Mouse (Mus musculus) hindbrain, embryonic 15.5 days (tissue): ENCODE measurements around the gene Chuk. TPM values are rescaled to one million over a fixed set of nuclear protein-coding genes. Genes with fewer than 3 reads are reported as not detected.
A peak's percentile ranks its signal among the peaks of the same experiment; 100 is the strongest.

Source experiments
- ATAC-seq: fragments of 200-750 bp; cut with Nextera tagmentation; 2 replicates; pipeline ENCODE4 v1.8.0; 2017; ENCODE audit warnings: low read depth, moderate number of reproducible peaks, moderate TSS enrichment; ENCODE audit not compliant: low FRiP score
- H3K27ac ChIP-seq: fragments of 300-500 bp; sonication (generic); replicated peaks from 2 replicates; pipeline ENCODE4 v1.5.1; 2015; ENCODE audit warnings: mild to moderate bottlenecking, inconsistent platforms
- H3K27me3 ChIP-seq: fragments of 300-500 bp; sonication (generic); 2 replicates; pipeline ENCODE4 v1.6.1; 2015; ENCODE audit warnings: control low read depth, inconsistent platforms
- H3K36me3 ChIP-seq: fragments of 300-500 bp; sonication (generic); 2 replicates; pipeline ENCODE4 v1.6.1; 2015; ENCODE audit warnings: control low read depth, inconsistent platforms
- H3K4me1 ChIP-seq: fragments of 300-500 bp; sonication (generic); replicated peaks from 2 replicates; pipeline ENCODE4 v1.6.1; 2015; ENCODE audit warnings: control low read depth, inconsistent platforms
- H3K4me2 ChIP-seq: fragments of 300-500 bp; sonication (generic); 2 replicates; pipeline ENCODE4 v1.6.1; 2015; ENCODE audit warnings: moderate library complexity, mild to moderate bottlenecking, inconsistent platforms
- H3K4me3 ChIP-seq: fragments of 300-500 bp; sonication (generic); 2 replicates; pipeline ENCODE4 v1.5.1; 2015; ENCODE audit warnings: mild to moderate bottlenecking, inconsistent platforms
- H3K9ac ChIP-seq: fragments of 300-500 bp; sonication (generic); 2 replicates; pipeline ENCODE4 v1.6.1; 2015; ENCODE audit warnings: inconsistent platforms
- H3K9me3 ChIP-seq: fragments of 300-500 bp; sonication (generic); 2 replicates; pipeline ENCODE4 v1.6.1; 2016; ENCODE audit warnings: control low read depth, inconsistent platforms
- WGBS: fragments of 180-500 bp; shearing (Covaris S2); methylation state at CpG from one replicate; pipeline ENCODE4 v1.1.7; 2015; 5-methylcytosine and 5-hydroxymethylcytosine counted together
- polyA plus RNA-seq: library from polyadenylated mRNA; unstranded; fragments of >200 nt; fragmentation: Nextera tagmentation; extraction: Ambion mirVana; gene quantifications from 2 replicates; pipeline ENCODE4 v1.2.1, GENCODE M21; 2015

Gene Chuk
- 58.4 and 60.0 TPM in 2 replicates for polyA plus RNA-seq

DNA sequence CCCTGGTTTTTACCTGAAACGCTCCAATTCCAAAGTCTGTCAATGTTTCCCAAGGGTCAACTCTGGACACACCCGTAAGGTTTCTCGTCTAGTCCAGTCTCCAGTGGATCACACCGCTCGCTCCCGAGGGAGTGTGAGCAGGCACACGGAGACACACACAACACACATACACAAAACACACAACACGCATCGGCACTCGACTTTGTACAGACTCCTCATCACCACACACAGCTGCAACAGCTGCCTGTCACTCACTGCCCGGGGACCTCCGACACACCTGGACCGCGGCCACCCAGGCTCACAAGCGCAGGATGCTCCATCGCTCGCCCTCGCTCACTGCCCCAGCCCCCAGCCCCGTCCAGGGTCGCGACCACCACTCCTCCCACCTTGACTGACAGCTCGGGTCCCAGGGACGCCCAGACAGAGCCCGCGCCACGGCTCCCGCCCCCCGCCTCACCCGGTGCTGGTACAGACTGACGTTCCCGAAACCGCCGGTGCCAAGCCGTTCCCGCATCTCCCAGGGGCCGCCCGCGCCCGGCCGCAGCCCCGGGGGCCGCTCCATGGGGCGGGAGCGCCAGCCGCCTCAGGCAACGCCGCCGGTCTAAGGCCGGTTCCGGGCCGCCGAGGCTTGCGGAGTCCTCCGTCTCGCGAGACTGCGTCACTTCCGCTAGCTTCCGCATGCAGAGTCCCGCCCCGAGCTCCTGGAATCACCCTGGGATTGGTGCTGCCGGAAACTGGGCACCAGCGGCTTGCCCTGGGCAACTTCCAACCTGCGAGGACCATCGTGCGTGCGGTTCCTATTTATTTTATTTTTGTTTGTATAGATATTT, at the start of gene Chuk:
Chuk (minus strand) TSS at position 650 of the 830 bp plus-strand sequence.
- peak; percentile 99 for ATAC-seq
- Histone ChIP-seq H3K9ac (peak within 1 kb of the TSS; percentile 97), H3K36me3 (peaks cover 9% of the 10 kb centered on the region; the same call in 1 of the 2 replicates), H3K27me3 (no peaks in the 10 kb centered on the region), H3K4me2 (peak within 1 kb of the TSS; percentile 83), H3K4me1 (peaks cover 30% of the 10 kb centered on the region), H3K4me3 (peak within 1 kb of the TSS; percentile 99), H3K9me3 (no peaks in the 10 kb centered on the region), H3K27ac (peak within 1 kb of the TSS; percentile 81)
- WGBS, result 1% methylated on average over 67 of the region's 67 CpGs

DNA sequence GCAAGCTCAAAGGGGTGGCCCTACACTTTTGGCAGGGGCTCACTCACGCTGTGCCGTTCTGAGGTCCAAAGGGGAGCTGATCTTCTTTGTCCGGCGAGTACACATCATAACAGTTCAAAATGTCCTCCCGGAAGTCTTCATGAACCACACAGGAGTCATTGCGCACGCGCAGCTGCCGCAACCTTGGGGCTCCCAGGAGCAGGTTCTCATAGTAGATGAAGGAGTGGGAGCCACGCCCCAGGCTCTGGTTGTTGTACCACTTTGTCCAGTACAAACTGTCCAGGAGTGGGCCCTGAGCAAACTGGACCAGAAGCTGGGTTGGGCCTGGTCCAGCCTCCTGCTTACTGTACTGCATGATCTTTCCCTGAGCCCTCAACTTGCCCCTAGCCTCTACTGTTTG, 49.7 kb upstream of the Chuk start:
- WGBS, result 96% methylated on average over 10 of the region's 10 CpGs
- no peaks in the 10 kb centered on the region for H3K9me3 ChIP-seq
- H3K27ac ChIP-seq, result no peak overlapping the region
- H3K36me3 ChIP-seq, result no peaks in the 10 kb centered on the region
- no peak overlapping the region for H3K4me2 ChIP-seq
- no peak overlapping the region for H3K4me3 ChIP-seq
- no peak overlapping the region for H3K9ac ChIP-seq
- ATAC-seq, result no peak
- H3K4me1 ChIP-seq, result no peaks in the 10 kb centered on the region
- H3K27me3 ChIP-seq, result peaks cover 13% of the 10 kb centered on the region; the same call in 1 of the 2 replicates

DNA sequence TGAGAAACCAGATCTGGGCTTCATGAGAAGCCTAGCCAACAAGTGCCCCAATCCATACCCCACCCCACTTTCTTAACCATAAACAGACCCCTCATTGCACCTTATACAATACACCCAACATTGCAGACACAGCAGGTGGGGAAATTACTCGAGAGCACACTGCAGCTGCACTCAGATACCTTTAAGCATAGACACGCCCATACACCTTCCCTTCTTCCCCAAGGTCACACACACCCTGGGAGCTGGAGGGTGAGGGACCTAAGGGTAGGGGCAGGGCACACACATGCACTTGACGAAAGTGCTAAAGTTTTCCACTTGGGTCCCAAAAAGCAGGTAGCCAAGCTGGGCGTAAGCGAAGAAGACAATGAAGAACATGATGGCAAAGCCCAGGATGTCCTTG, 46.5 kb upstream of the Chuk start:
- H3K9ac ChIP-seq, result no peak overlapping the region
- no peaks in the 10 kb centered on the region for H3K9me3 ChIP-seq
- H3K36me3 ChIP-seq, result no peaks in the 10 kb centered on the region
- 84% methylated on average over 5 of the region's 5 CpGs for WGBS
- ATAC-seq, result no peak
- no peak overlapping the region for H3K4me3 ChIP-seq
- H3K4me2 ChIP-seq, result no peak overlapping the region
- no peak overlapping the region for H3K27ac ChIP-seq
- no peaks in the 10 kb centered on the region for H3K4me1 ChIP-seq
- peaks cover 13% of the 10 kb centered on the region for H3K27me3 ChIP-seq

DNA sequence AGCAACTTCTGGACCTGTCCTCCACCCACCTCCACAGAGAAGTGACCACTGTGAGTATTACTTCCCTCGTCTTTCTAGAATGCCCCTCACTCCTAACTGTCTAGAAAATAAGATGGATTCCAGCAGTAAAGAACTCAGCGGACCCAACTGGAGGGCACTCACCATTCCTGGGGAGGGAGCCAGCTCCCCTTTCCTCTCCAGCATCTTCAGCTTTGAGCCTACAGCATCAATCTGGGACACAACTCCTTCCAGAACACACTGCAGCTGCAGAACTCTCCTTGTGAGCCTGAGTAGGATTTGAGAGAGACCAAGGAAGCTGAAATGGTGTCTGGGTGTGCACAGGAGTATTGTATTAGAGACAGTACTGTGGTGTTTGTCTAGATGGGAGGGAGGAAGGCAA, 41.7 kb upstream of the Chuk start:
- H3K9ac ChIP-seq, result no peak overlapping the region
- no peak for ATAC-seq
- no peaks in the 10 kb centered on the region for H3K9me3 ChIP-seq
- no peak overlapping the region for H3K4me3 ChIP-seq
- WGBS, result 83% methylated on average over 2 of the region's 2 CpGs
- H3K27ac ChIP-seq, result no peak overlapping the region
- H3K4me1 ChIP-seq, result peaks cover 22% of the 10 kb centered on the region
- H3K36me3 ChIP-seq, result no peaks in the 10 kb centered on the region; the same call in 1 of the 2 replicates
- peaks cover 4% of the 10 kb centered on the region; the same call in 1 of the 2 replicates for H3K27me3 ChIP-seq
- no peak overlapping the region for H3K4me2 ChIP-seq

DNA sequence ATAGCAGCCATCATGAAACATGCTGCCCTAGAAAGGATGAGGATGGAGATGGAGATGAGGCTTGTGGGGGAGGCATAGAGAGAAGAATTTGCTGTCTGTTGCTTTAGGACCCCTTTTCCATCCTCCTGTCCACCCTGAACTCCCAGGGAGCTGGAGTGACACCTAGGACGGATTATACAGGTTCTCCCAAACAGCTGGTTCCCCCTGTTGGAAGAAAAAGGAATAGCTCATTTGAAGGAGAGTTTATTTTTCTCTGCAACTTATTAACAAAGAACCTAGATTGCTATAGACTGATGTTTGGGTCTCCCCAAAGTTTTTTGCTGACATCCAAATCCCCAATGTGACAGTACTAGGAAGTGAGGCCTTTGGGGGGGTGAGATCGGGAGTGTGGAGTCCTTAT, 41.1 kb upstream of the Chuk start:
- 31% methylated on average over 2 of the region's 2 CpGs for WGBS
- peaks cover 6% of the 10 kb centered on the region; the same call in 1 of the 2 replicates for H3K36me3 ChIP-seq
- no peaks in the 10 kb centered on the region for H3K9me3 ChIP-seq
- H3K4me2 ChIP-seq, result no peak overlapping the region
- ATAC-seq, result no peak
- H3K4me1 ChIP-seq, result peaks cover 22% of the 10 kb centered on the region
- H3K27ac ChIP-seq, result no peak overlapping the region
- no peak overlapping the region for H3K9ac ChIP-seq
- H3K4me3 ChIP-seq, result no peak overlapping the region
- peaks cover 4% of the 10 kb centered on the region; the same call in 1 of the 2 replicates for H3K27me3 ChIP-seq

DNA sequence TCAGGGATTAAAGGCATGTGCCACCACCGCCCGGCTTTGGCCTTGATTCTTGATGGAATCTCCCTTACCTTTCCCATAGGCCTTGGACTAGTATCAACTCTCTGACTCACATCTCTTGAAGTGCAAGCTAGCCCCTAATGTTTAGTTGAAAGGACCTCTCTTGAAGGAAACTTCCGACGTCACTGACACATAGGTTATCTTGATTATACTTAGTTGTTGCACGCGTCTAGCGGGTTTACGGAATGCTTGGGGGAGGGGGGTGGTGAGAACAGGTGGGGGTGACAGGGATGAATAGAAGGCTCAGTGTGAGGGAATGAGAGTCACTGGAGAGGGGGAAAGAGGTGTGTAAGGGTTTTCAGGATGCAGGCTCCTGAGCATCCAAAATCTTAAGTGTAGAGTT, 39.7 kb upstream of the Chuk start:
- Histone ChIP-seq H3K4me3 (no peak overlapping the region), H3K9me3 (no peaks in the 10 kb centered on the region), H3K36me3 (peaks cover 20% of the 10 kb centered on the region), H3K27me3 (peaks cover 4% of the 10 kb centered on the region; the same call in 1 of the 2 replicates), H3K9ac (no peak overlapping the region), H3K4me1 (peaks cover 22% of the 10 kb centered on the region), H3K27ac (no peak overlapping the region), H3K4me2 (0 out of 2 replicates have a peak overlapping the region, but pooled peaks have one; percentile 75)
- WGBS, result 96% methylated on average over 8 of the region's 8 CpGs
- no peak for ATAC-seq

DNA sequence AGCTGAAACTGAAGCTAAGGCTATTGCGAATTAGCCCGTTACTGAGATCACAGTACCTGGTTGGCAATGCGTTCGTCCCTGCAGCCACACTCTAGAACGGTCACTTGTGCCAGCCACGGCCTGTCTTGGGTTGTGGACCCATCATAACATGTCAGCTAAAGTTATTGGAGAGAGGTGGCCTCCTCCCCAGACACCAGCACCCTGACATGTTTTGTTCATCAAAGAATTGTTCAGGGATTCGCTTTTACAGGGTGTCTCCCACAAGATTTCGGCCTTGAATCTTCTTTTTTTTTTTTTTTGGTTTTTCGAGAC, 39.2 kb upstream of the Chuk start:
- ATAC-seq, result peak; percentile 71; the same call in 1 of the 2 replicates
- H3K4me2 ChIP-seq, result peak overlapping the region; percentile 75
- H3K9me3 ChIP-seq, result no peaks in the 10 kb centered on the region
- H3K9ac ChIP-seq, result peak overlapping the region; percentile 62
- peak overlapping the region; percentile 60 for H3K4me3 ChIP-seq
- 66% methylated on average over 9 of the region's 9 CpGs for WGBS
- H3K27me3 ChIP-seq, result peaks cover 4% of the 10 kb centered on the region; the same call in 1 of the 2 replicates
- peak overlapping the region; percentile 81 for H3K27ac ChIP-seq
- peaks cover 22% of the 10 kb centered on the region for H3K4me1 ChIP-seq
- peaks cover 24% of the 10 kb centered on the region for H3K36me3 ChIP-seq

DNA sequence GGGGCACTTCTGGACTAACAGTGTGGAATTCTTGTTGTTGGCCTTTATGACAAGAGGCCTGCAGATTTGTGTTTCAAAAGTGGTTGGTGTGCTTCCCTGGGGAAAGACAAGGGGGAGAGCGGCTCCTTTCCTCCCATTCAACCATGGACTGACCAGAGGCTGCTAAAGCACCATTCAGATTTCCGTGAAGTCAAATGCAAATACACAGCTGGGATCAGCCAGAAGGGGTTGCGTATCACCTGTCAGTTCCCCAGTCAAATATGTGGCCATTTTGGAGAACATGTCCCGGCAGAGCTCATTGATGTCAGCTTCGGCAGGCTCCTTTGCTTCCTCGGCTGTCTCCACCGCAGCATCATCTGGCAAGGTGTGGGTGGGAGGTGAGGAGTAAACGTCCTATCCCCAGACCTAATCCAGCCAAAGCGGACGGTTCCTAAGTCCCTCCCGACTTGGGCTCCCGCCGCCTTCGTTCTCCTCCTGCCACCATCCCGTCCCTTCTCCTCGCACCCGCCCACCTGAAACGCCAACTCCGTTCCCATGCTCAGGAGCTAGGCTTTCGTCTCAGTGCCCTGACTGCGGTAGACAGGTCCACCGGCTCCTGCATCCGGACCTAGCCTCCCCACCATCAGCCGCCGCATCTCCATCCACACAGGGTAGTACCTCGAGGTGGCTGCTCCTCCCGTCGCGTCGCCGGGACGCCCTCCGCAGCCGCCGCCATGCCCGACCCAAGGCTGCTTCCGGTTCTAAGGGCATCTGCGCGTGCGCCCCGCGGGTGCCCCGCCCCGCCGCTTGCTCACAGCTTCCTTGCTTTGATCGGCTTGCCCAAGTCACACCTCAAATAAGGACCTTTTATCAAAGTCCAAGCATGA, 38.7 kb upstream of the Chuk start, which contains the start of gene Bloc1s2:
Bloc1s2 (minus strand) TSS at position 745 of the 866 bp plus-strand sequence.
- H3K9ac ChIP-seq, result peak within 1 kb of the TSS; percentile 62
- peak; percentile 89 for ATAC-seq
- H3K27ac ChIP-seq, result peak within 1 kb of the TSS; percentile 81
- H3K4me2 ChIP-seq, result peak within 1 kb of the TSS; percentile 75
- H3K9me3 ChIP-seq, result no peaks in the 10 kb centered on the region
- peaks cover 22% of the 10 kb centered on the region for H3K4me1 ChIP-seq
- H3K27me3 ChIP-seq, result peaks cover 4% of the 10 kb centered on the region; the same call in 1 of the 2 replicates
- peak within 1 kb of the TSS; percentile 60 for H3K4me3 ChIP-seq
- 2% methylated on average over 46 of the region's 46 CpGs for WGBS
- H3K36me3 ChIP-seq, result peaks cover 29% of the 10 kb centered on the region

DNA sequence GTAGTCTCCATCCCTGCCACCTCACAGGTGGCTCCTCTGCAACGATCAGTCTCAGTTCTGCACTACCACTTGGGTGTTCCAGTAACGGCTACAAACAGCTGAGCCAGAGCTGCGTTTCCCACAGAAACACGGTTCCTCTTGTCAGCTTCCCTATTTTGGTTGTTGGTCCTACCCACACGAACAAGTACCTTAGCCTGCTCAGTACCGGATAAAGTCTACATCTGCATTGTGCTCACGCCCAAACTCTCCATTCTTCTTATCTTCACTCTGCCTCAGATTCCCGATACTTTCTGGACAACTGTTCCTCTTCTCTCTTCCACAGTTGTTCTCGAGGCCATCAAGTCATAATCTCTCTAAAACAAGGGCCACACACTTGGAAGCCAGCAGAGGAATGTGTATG, 37.1 kb upstream of the Chuk start:
- 0 out of 2 replicates have a peak, but pooled peaks cover 4% of the 10 kb centered on the region for H3K27me3 ChIP-seq
- no peaks in the 10 kb centered on the region for H3K9me3 ChIP-seq
- no peak overlapping the region for H3K27ac ChIP-seq
- 93% methylated on average over 9 of the region's 9 CpGs for WGBS
- H3K4me2 ChIP-seq, result no peak overlapping the region
- peaks cover 41% of the 10 kb centered on the region for H3K36me3 ChIP-seq
- no peak overlapping the region for H3K4me3 ChIP-seq
- H3K4me1 ChIP-seq, result peaks cover 22% of the 10 kb centered on the region
- no peak for ATAC-seq
- no peak overlapping the region for H3K9ac ChIP-seq

DNA sequence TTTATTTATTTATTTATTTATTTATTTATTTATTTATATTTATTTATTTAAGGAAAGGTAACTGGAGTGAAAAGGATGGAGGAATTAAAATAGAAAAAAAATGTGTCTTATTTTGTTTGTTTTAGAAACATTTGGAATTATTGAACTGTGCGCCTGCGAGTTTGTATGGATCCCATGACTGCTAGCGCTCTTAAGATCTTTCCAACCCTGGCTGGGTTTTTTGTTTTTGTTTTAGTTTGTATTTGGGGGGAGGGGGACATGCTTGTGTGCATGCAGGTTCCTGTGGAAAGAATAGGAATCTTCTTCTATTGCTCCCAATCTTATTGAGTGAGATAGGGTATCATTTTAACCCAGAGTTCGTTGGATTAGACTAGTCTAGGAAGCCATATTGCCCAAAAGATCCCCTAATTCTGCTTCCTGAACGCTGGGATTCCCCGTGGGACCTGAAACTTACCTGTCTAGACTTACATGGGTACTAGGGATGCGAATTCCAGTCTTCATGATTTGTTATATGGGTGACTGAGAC, 28.7 kb upstream of the Chuk start:
- Histone ChIP-seq H3K27me3 (no peaks in the 10 kb centered on the region), H3K9me3 (no peaks in the 10 kb centered on the region), H3K9ac (no peak overlapping the region), H3K36me3 (peaks cover 27% of the 10 kb centered on the region), H3K4me3 (peak overlapping the region; percentile 77), H3K4me1 (peaks cover 15% of the 10 kb centered on the region), H3K4me2 (peak overlapping the region; percentile 61), H3K27ac (peak overlapping the region; percentile 63)
- no peak for ATAC-seq
- WGBS, result 30% methylated on average over 7 of the region's 7 CpGs

DNA sequence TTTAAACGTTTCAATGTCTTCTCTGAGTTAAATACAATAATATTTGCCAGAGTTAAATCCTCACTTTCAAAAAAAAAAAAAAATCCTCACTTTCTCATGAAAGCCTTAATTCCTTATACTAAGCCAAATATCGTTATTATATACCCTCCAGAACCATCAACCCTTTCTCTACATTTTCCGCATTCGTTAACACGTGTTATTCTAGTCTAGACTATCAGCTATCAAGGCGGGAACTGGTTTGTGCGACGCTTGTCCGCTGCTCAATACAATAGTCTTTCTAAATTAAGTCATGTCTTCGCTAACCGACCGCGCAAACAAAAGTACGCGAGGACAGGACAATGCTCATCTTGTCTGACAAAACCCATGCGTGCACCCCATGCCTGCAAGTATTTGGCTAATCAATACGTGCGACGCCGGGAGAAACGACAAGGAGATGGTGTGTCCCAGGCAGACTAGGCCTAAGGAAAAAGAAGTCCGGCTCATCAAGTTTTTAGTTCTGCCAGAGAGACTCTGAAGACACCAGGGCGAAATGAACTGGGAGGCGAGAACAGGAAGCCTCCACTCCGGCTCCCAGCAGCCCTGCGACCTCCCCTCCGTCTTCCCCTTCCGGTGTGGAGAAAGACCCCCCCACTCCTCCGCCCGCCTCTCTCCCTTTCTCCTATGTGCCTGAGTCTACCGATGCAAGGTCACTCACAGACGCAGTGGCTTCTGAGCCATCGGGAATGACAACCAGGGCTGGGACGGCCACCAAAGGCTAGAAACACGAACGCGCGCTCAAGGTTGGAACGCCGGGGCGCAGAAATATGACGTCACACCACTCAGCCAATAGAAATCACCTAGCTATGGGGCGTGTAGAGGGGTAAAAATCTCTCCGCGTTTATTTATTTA, 28.0 kb upstream of the Chuk start, which contains the start of gene Cwf19l1:
Cwf19l1 (minus strand) TSS at position 805 of the 888 bp plus-strand sequence.
- under 1% methylated on average over 45 of the region's 45 CpGs for WGBS
- peak within 1 kb of the TSS; percentile 69 for H3K9ac ChIP-seq
- H3K9me3 ChIP-seq, result no peaks in the 10 kb centered on the region
- H3K4me3 ChIP-seq, result peak within 1 kb of the TSS; percentile 77
- H3K36me3 ChIP-seq, result peaks cover 30% of the 10 kb centered on the region
- peak within 1 kb of the TSS; percentile 94 for H3K27ac ChIP-seq
- H3K4me2 ChIP-seq, result peak within 1 kb of the TSS; percentile 88
- ATAC-seq, result peak; percentile 93
- H3K4me1 ChIP-seq, result peaks cover 15% of the 10 kb centered on the region
- no peaks in the 10 kb centered on the region for H3K27me3 ChIP-seq
